Mouse (Mus musculus) left cerebral cortex, postnatal 25 days (tissue): Measurements from ENCODE around the gene Snx17. TPM values are rescaled to one million over a fixed set of nuclear protein-coding genes. Genes with fewer than 3 reads are reported as not detected.
"Not testable (repeated sequence)": the region's sequence is repeated elsewhere in the genome, so short reads cannot be mapped to it uniquely, and the experiment has no call there.

Source experiments
- DNase-seq, 2 experiments: peaks; one replicate each; pipeline ENCODE4 v3.0.0; 2022; ENCODE audit warnings: low spot score in 2 of 2, mixed read lengths in 1 of 2
- intact Hi-C: fragments of 180-260 bp; cut with DNase I; formaldehyde crosslinking; loops from one replicate; pipeline ENCODE4 v1.15.1; 2025
- total RNA-seq, 2 experiments: library from RNA; stranded (reverse); gene quantifications; 2 replicates each; pipeline ENCODE4 v1.2.3; 2021

Gene Snx17
- total RNA-seq, 2 experiments from 2014 or later: 72.2 to 75.5 TPM

GRCm38 (mm10) chr5:31194486-31195485, 1.8 kb downstream of the Snx17 start:
- intact Hi-C loops: loop anchor here (10.0 kb wide), 1 partner anchor 240 kb away; no protein-coding TSS in a partner anchor
- DNase-seq: no peak

DNA sequence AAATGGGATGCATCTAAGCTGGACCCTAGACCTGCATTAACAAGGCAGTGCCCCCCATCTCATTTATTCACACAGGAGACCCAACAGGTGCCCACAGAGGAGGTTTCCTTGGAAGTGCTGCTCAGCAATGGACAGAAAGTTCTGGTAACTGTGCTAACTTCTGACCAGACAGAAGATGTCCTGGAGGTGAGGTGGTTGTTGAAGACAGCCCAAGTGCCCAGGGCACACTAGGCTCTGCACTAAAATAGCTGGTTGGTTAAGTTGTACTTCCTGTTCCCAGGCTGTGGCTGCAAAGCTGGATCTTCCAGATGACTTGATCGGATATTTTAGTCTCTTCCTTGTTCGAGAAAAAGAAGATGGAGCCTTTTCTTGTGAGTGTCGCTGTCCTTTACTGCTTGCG, 2.6 kb downstream of the Snx17 start:
- peak in 1 of 2 experiments; percentile 31 for DNase-seq
- intact Hi-C loops: loop anchor here (10.0 kb wide), 1 partner anchor 241 kb away; no protein-coding TSS in a partner anchor

DNA sequence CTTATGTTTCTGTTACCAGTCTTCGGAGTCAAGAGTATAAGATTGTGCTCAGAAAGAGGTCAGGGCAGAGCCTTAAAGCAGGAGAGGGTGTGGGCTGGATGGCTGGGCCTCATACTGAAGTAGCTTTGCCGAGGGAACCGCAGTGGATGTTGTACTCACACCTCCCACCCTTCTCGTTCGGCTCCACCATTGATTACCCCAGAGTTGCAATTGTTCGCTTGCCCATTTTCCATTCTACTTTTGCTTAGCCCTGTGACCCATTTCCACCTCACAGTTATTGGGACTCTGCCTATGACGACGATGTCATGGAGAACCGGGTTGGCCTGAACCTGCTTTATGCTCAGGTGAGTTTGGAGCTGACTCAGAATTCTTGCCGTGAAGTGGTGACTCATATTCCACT, 3.2 kb downstream of the Snx17 start:
- intact Hi-C loops: loop anchor here (10.0 kb wide), 1 partner anchor 241 kb away; no protein-coding TSS in a partner anchor
- DNase-seq: no peak

GRCm38 (mm10) chr5:31197072-31197471, 4.0 kb downstream of the Snx17 start:
- intact Hi-C loops: loop anchor here (10.0 kb wide), 1 partner anchor 242 kb away; no protein-coding TSS in a partner anchor
- DNase-seq: no peak

DNA sequence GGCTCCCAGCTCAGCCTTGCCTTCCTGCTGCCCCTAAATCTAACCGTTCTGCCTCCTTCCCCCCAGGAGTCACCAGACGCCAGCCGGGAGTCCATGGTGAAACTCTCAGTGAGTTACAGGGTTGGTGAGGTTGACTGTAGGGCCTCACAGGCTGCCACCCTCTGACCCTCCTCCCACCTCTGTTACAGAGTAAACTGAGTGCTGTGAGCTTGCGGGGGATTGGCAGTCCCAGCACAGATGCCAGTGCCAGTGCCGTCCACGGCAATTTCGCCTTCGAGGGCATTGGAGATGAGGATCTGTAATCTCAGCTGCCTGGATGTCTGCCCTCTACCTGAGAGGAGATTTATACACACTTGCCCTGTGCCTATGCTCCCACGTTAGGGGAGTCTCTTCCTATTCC, 5.1 kb downstream of the Snx17 start:
- no peak for DNase-seq
- intact Hi-C loops: loop anchor here (10.0 kb wide), 1 partner anchor 243 kb away; no protein-coding TSS in a partner anchor

- DNase-seq: no peak
- intact Hi-C loops: loop anchor here (10.0 kb wide), 1 partner anchor 244 kb away; no protein-coding TSS in a partner anchor
Observed at GRCm38 (mm10) chr5:31198616-31199320, 5.7 kb downstream of the Snx17 start.

DNA sequence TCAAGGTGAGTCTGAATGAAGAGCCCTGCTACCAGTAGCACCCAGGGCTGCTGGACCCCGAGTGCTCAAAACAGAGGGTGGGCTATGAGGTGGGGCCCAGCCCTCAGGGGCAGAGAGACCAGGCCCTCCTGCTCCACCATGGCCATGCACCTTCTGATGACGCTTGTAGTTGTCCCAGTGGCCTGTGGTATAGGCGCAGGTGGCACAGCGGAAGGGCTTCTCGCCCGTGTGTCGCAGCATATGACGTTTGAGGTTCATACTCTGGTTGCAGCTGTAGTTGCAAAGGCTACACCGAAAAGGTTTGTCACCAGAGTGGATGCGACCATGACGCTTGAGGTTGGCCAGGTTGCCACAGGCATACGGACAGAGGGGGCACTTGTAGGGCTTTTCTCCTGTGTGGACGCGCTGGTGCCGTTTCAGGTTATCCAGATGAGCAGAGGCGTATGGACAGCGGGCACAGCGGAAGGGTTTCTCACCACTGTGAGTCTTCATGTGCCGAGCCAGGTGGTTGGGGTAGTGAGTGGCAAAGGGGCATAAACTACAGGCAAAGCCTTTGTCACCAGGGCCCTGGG, 6.4 kb downstream of the Snx17 start:
- no peak for DNase-seq
- intact Hi-C loops: loop anchor here (10.0 kb wide), 1 partner anchor 245 kb away; no protein-coding TSS in a partner anchor

DNA sequence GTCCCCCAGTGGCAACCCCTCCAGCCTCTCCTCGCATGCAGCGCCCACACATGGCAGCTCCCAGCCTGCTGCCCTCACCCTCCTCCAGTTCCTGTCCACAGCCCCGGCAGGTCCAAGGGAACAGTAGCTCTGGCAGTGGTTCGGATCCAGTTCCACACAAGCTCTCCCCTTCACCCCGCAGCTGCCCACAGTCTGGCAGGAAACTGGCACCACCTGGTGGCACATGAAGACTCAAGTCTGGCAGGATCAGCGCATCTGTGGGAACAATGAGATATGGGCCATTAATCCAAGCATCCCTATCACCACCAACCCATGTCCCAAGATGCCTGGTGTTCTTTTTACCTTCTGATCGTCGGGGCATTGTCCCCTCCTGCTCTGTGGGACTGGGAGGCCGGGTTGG, 6.9 kb downstream of the Snx17 start:
- intact Hi-C loops: loop anchor here (10.0 kb wide), 1 partner anchor 245 kb away; no protein-coding TSS in a partner anchor
- DNase-seq: no peak

GRCm38 (mm10) chr5:31200327-31200768, 7.3 kb downstream of the Snx17 start:
- no peak for DNase-seq
- intact Hi-C loops: no loop called here

- no peak for DNase-seq
- intact Hi-C loops: loop anchor here (1.0 kb wide), 1 partner anchor 8 kb away; the partner anchor contains the start of genes Eif2b4 and Snx17
Observed at GRCm38 (mm10) chr5:31201042-31201741, 8.2 kb downstream of the Snx17 start.

GRCm38 (mm10) chr5:31201742-31202590, 8.9 kb downstream of the Snx17 start, which contains the start of gene Zfp513:
TSS of gene Zfp513 (minus strand) at chr5:31202303.
- DNase-seq: peak; percentile 97 to 100
- intact Hi-C loops: loop anchor here (1.0 kb wide), 1 partner anchor 9 kb away; the partner anchor contains the start of genes Eif2b4 and Snx17

GRCm38 (mm10) chr5:31202933-31203332, 9.9 kb downstream of the Snx17 start:
- DNase-seq: no peak
- intact Hi-C loops: no loop called here

- intact Hi-C loops: no loop called here
- DNase-seq: no peak
Observed at GRCm38 (mm10) chr5:31203866-31204265, 10.8 kb downstream of the Snx17 start.

DNA sequence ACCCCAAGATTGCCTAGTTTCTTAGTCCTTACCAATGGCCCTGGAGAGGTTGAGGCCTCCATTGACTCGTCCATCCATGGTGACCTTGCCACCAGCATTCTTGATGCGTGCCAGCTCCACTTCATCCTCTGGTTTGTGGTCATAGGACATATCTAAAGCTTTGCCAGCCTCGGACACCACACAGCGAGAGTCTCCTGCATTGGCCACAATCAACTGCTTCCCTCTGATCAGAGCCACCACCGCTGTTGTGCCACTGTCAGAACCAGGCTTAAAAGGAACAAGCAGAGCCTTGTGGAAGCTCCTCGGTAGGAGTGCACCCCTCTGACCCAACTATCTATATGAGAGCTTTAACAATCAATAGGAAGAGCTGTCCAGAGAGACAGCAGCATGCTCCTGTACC, 11.4 kb downstream of the Snx17 start:
- intact Hi-C loops: no loop called here

DNA sequence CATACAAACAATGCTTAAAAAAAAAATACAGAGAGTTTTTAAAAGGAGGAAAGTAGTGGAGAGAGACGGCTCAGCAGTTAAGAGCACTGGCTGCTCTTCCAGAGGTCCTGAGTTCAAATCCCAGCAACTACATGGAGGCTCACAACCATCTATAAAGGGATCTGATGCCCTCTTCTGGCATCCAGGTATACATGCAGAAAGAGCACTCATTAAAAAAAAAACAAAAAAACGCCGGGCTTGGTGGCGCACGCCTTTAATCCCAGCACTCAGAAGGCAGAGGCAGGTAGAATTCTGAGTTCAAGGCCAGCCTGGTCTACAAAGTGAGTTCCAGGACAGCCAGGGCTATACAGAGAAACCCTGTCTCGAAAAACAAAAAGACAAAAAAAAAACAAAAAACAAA, 23.5 kb downstream of the Snx17 start:
- intact Hi-C loops, DNase-seq: not testable (repeated sequence)

More for the DNA sequence above, 11.4 kb downstream of the Snx17 start:
- DNase-seq: no peak

DNA sequence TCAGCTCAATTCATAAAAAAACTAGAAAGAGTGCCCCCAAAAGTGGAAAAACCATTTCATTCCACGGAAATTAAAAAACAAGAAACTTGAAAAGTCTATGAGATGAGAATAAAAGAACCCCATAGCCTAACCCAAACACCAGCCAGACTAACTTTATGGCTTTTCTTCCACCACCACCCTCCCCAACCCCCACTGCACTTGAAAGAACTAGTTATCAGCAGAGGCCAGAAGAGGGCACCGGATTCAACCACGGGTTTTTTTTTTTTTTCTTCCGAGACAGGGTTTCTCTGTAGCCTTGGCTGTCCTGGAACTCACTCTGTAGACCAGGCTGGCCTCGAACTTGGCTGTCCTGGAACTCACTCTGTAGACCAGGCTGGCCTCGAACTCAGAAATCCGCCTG, 25.3 kb downstream of the Snx17 start:
- DNase-seq: no peak
- intact Hi-C loops: no loop called here

DNA sequence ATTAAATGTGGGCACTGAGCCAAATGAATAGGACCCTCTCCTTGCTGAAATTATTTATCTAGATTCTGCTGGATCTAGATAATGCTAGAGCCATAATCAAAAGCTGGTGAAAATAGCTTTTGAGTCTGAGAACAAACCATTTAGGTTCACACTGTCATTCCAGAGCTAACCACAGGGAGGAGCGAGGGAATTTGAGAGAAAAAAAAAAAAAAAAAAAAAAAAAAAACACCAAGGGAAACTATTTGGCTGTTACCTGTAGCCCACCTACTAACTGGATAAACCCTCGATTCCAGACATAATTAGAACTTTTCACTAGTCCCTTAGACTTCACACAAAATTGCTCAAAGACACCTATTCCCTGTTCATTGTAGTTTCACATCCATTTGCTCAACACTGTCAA, 26.0 kb downstream of the Snx17 start:
- intact Hi-C loops: no loop called here
- DNase-seq: no peak

DNA sequence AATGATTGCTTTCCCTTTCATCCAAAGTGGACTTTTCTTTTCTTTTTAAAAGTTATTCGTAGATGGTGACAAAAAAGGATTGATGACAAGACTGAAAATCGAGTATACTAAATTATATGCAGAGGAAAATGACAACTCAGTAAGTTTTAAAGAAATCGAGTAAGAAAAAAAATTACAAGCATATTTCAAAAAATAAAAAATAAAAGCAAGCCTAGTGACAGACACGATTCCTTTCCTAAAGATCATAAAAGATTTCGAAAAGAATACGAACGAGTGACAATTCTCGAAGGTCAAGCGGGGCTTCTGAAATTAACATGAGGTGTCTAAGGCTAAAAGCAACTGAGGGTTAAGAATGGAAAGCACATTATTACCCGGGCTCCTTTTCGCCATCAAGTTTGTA, 26.4 kb downstream of the Snx17 start:
- no peak for DNase-seq
- intact Hi-C loops: no loop called here
